9 mouse cellular contexts compared by ENCODE assay signal in the genomic region with DNA sequence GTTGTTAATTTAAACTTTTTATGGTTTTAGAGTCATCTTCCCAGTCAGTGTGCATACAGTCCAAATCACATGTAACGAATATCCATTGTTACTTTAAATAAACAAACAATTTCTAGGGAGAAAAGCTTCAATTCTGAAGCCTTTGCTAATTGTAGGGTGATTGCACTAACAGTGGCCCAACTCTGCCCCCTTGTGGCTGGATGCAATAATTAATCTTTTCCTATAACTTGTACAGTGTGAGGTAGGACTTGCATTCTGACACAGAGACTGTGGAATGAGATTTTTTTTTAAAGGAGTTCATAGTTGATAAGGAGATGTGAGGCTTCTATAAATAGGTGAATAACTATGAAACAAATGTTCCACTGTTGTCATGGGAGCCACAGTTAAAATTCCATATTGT. TPM values are rescaled to one million over a fixed set of nuclear protein-coding genes. Genes with fewer than 3 reads are reported as not detected.
DNase-seq lines count a peak whose midpoint lies in the region; ATAC-seq and TF ChIP-seq lines count a peak whose summit lies in the region.
"Had no signal": no experiment of that assay in that cellular context is flagged by ENCODE, and none has a peak within 500 bp of the region (broad histone marks: within the 10 kb centered on the region; RNA-seq: fewer than 3 reads in every experiment).

No protein-coding gene starts in this region.

- no peaks in the 10 kb centered on the region for H3K9me3 ChIP-seq in liver, embryonic 11.5 days (ENCODE audit: control insufficient read depth, low read length)
- H3K9me3 ChIP-seq in hindbrain, embryonic 11.5 days (ENCODE audit: control insufficient read depth, low read length), result no peaks in the 10 kb centered on the region
- no peaks in the 10 kb centered on the region for H3K9me3 ChIP-seq in midbrain, embryonic 13.5 days
- H3K9me3 ChIP-seq: embryonic facial prominence, embryonic 15.5 days had no signal

- ATAC-seq in liver, embryonic 11.5 days (replicated peaks; ENCODE audit: low FRiP score), result no peak
- ATAC-seq in hindbrain, embryonic 11.5 days (ENCODE audit: low FRiP score), result no peak
- ATAC-seq in midbrain, embryonic 13.5 days, result peak; percentile 64

- WGBS in liver, embryonic 11.5 days, result 0% methylated on average over 1 of the region's 1 CpGs
- WGBS in hindbrain, embryonic 11.5 days, result 0% methylated on average over 1 of the region's 1 CpGs
- WGBS in midbrain, embryonic 13.5 days, result 2% methylated on average over 1 of the region's 1 CpGs

- H3K4me2 ChIP-seq in liver, embryonic 11.5 days, result no peak overlapping the region
- H3K4me2 ChIP-seq in hindbrain, embryonic 11.5 days (replicated peaks; ENCODE audit: low read depth, low read length), result no peak overlapping the region
- no peak overlapping the region for H3K4me2 ChIP-seq in midbrain, embryonic 13.5 days (replicated peaks)
- H3K4me2 ChIP-seq: embryonic facial prominence, embryonic 15.5 days had no signal

- no peak overlapping the region for H3K9ac ChIP-seq in liver, embryonic 11.5 days (ENCODE audit: low read depth, low read length)
- H3K9ac ChIP-seq in hindbrain, embryonic 11.5 days (ENCODE audit: low read depth, low read length), result no peak overlapping the region
- H3K9ac ChIP-seq in midbrain, embryonic 13.5 days (replicated peaks), result no peak overlapping the region
- H3K9ac ChIP-seq: embryonic facial prominence, embryonic 15.5 days had no signal

- peaks cover 5% of the 10 kb centered on the region for H3K4me1 ChIP-seq in liver, embryonic 11.5 days (replicated peaks; ENCODE audit: control insufficient read depth, insufficient read depth, low read length)
- no peaks in the 10 kb centered on the region; the same call in 1 of the 2 replicates for H3K4me1 ChIP-seq in hindbrain, embryonic 11.5 days (replicated peaks; ENCODE audit: control insufficient read depth, insufficient read depth, low read length)
- no peaks in the 10 kb centered on the region for H3K4me1 ChIP-seq in midbrain, embryonic 13.5 days (replicated peaks)
- H3K4me1 ChIP-seq: embryonic facial prominence, embryonic 15.5 days had no signal

- H3K27ac ChIP-seq in liver, embryonic 11.5 days (ENCODE audit: low read depth, low read length), result no peak overlapping the region
- H3K27ac ChIP-seq in hindbrain, embryonic 11.5 days (ENCODE audit: low read depth, low read length), result no peak overlapping the region
- H3K27ac ChIP-seq in left cerebral cortex, adult 2 months, result no peak overlapping the region
- H3K27ac ChIP-seq in midbrain, embryonic 13.5 days, result no peak overlapping the region
- H3K27ac ChIP-seq: embryonic facial prominence, embryonic 15.5 days had no signal

- TF ChIP-seq CTCF in left cerebral cortex, adult 2 months (IDR thresholded peaks at IDR 0.05), result peak; percentile 79

- intact Hi-C loops in left cerebral cortex, adult 2 months (cut with DNase I), result loop anchor here (10.0 kb wide), 1 partner anchor 546 kb away; no protein-coding TSS in a partner anchor

- peak; percentile 60 for DNase-seq in liver
- no peak for DNase-seq in liver, embryonic 11.5 days (ENCODE audit: low spot score)
- DNase-seq in adrenal gland, postnatal 10 days, result peak; percentile 85
- DNase-seq in embryo, embryonic 9.5 days (ENCODE audit: extremely low spot score), result peak; percentile 74
- DNase-seq in hindbrain, embryonic 11.5 days (ENCODE audit: low spot score), result peak; percentile 84
- peak; percentile 65 to 73 for DNase-seq in left cerebral cortex, adult 2 months (ENCODE audit: extremely low spot score in 1 of 2, low spot score in 2 of 2)
- peak; percentile 42 for DNase-seq in thymus, postnatal 0 days (ENCODE audit: low spot score)

- no peak overlapping the region for H3K4me3 ChIP-seq in liver, embryonic 11.5 days (ENCODE audit: low read depth, low read length)
- no peak overlapping the region for H3K4me3 ChIP-seq in hindbrain, embryonic 11.5 days (ENCODE audit: low read depth, low read length)
- no peak overlapping the region for H3K4me3 ChIP-seq in left cerebral cortex, adult 2 months
- no peak overlapping the region for H3K4me3 ChIP-seq in midbrain, embryonic 13.5 days (replicated peaks)
- H3K4me3 ChIP-seq: embryonic facial prominence, embryonic 15.5 days had no signal

- 0 out of 2 replicates have a peak, but pooled peaks cover 3% of the 10 kb centered on the region for H3K27me3 ChIP-seq in liver, embryonic 11.5 days (replicated peaks; ENCODE audit: control insufficient read depth, insufficient read depth, low read length)
- 0 out of 2 replicates have a peak, but pooled peaks cover 3% of the 10 kb centered on the region for H3K27me3 ChIP-seq in hindbrain, embryonic 11.5 days (ENCODE audit: control insufficient read depth, insufficient read depth, low read length)
- peaks cover 36% of the 10 kb centered on the region for H3K27me3 ChIP-seq in midbrain, embryonic 13.5 days

- no peaks in the 10 kb centered on the region for H3K36me3 ChIP-seq in liver, embryonic 11.5 days (ENCODE audit: control insufficient read depth, insufficient read depth, low read length)
- no peaks in the 10 kb centered on the region for H3K36me3 ChIP-seq in hindbrain, embryonic 11.5 days (ENCODE audit: control insufficient read depth, insufficient read depth, low read length)
- H3K36me3 ChIP-seq in midbrain, embryonic 13.5 days, result no peaks in the 10 kb centered on the region
- H3K36me3 ChIP-seq: embryonic facial prominence, embryonic 15.5 days had no signal

RNA-seq across cellular contexts. Expression of a gene that starts 6.2 kb away (rescaled TPM):
- 0.90 and 1.3 TPM in 2 replicates for polyA plus RNA-seq in liver, embryonic 11.5 days (2014; fragmentation: Nextera tagmentation; extraction: Ambion mirVana)
- 1 to 10 TPM; 2.2 to 3.8 TPM for total RNA-seq in adrenal gland, postnatal 10 days (2021)
- polyA plus RNA-seq in hindbrain, embryonic 11.5 days (2014; fragmentation: Nextera tagmentation; extraction: Ambion mirVana), result 0.15 and 0.17 TPM in 2 replicates
- total RNA-seq in left cerebral cortex, adult 2 months (2021), result not detected
- polyA plus RNA-seq in midbrain, embryonic 13.5 days (2015; fragmentation: Nextera tagmentation; extraction: Ambion mirVana), result not detected in 2 replicates
- 0.40 and 0.48 TPM in 2 replicates for polyA plus RNA-seq in thymus, postnatal 0 days (2015; fragmentation: Nextera tagmentation; extraction: Ambion mirVana)
